Mouse (Mus musculus) G1E (cell line): Measurements from ENCODE around the gene Jagn1.

Experiments
- CTCF ChIP-seq: IDR thresholded peaks from 2 replicates; pipeline ENCODE4 v1.5.1; 2012; ENCODE audit warnings: low read depth, low read length, inconsistent platforms, mixed read lengths
- GATA1 ChIP-seq: IDR thresholded peaks from 2 replicates; pipeline ENCODE4 v1.6.1; 2012; ENCODE audit warnings: borderline replicate concordance, low read length, inconsistent platforms, mixed read lengths
- TAL1 ChIP-seq: conservative IDR thresholded peaks from 2 replicates; pipeline ENCODE4 v1.6.1; 2012; ENCODE audit warnings: low read depth, low read length, inconsistent platforms, mixed read lengths

DNA sequence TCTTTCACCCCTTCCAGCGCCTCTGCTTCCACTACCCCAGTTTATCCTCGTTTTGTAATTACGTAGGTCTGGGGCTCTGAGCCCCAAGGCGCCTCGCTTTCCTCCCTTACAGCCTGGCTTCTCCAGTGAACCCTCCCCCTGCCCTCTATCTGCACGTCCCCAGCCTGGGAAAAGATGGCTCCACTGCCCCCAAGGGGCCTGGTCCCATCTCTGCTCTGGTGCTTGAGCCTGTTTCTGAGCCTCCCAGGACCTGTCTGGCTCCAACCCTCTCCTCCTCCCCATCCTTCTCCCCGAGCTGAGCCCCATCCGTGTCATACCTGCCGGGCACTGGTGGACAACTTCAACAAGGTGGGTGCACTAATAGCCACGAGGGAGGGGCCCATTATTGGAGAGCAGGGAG lies 41.4 kb downstream of the Jagn1 start:
- TF ChIP-seq CTCF: no peak
- TF ChIP-seq GATA1: no peak
- no peak for TF ChIP-seq TAL1
